Mouse (Mus musculus): Measurements from ENCODE around the gene Dixdc1. TPM values are rescaled to one million over a fixed set of nuclear protein-coding genes. Genes with fewer than 3 reads are reported as not detected.

Dixdc1 gene
- polyA plus RNA-seq, 1 experiment from 2014 or later, result 29.9 TPM

GRCm38 (mm10) chr9:50616161-50616560 is 123.2 kb downstream of the Dixdc1 start:
- H3K4me1 ChIP-seq, result peaks cover 13% of the 10 kb centered on the region
- H3K27me3 ChIP-seq (replicated peaks), result no peaks in the 10 kb centered on the region
- H3K4me2 ChIP-seq (replicated peaks), result peak overlapping the region; percentile 86
- peaks cover 32% of the 10 kb centered on the region for H3K36me3 ChIP-seq
- peak overlapping the region; percentile 95 for H3K9ac ChIP-seq
- no peaks in the 10 kb centered on the region for H3K9me3 ChIP-seq
- no peak for ATAC-seq (ENCODE audit: low FRiP score, low read depth)
- H3K4me3 ChIP-seq, result peak overlapping the region; percentile 99
- H3K27ac ChIP-seq, result no peak overlapping the region
- WGBS, result 38% methylated on average over 11 of the region's 11 CpGs

Other genes starting within 250 kb of the Dixdc1 start
- 0.22 and 0.24 TPM in 2 replicates for gene Plet1, start 245.0 kb downstream of the Dixdc1 start, polyA plus RNA-seq (2016; fragmentation: Nextera tagmentation; extraction: Ambion mirVana)
- 98.8 and 101 TPM in 2 replicates for gene Pts, start 210.8 kb downstream of the Dixdc1 start, polyA plus RNA-seq (2016; fragmentation: Nextera tagmentation; extraction: Ambion mirVana)
- 10.4 and 13.6 TPM in 2 replicates for gene Il18, start 184.7 kb downstream of the Dixdc1 start, polyA plus RNA-seq (2016; fragmentation: Nextera tagmentation; extraction: Ambion mirVana)
- 0.09 and 0.15 TPM in 2 replicates for gene Bco2, start 184.3 kb downstream of the Dixdc1 start, polyA plus RNA-seq (2016; fragmentation: Nextera tagmentation; extraction: Ambion mirVana)
- gene Tex12, start 178.2 kb downstream of the Dixdc1 start, polyA plus RNA-seq (2016; fragmentation: Nextera tagmentation; extraction: Ambion mirVana), result 0.19 and 0.20 TPM in 2 replicates
- 213 and 215 TPM in 2 replicates for gene Sdhd, start 135.7 kb downstream of the Dixdc1 start, polyA plus RNA-seq (2016; fragmentation: Nextera tagmentation; extraction: Ambion mirVana)
- gene Timm8b, start 135.6 kb downstream of the Dixdc1 start, polyA plus RNA-seq (2016; fragmentation: Nextera tagmentation; extraction: Ambion mirVana), result 323 and 352 TPM in 2 replicates
- 5.8 and 8.5 TPM in 2 replicates for gene Pih1d2, start 122.2 kb downstream of the Dixdc1 start, polyA plus RNA-seq (2016; fragmentation: Nextera tagmentation; extraction: Ambion mirVana)
- gene Nkapd1, start 122.1 kb downstream of the Dixdc1 start, polyA plus RNA-seq (2016; fragmentation: Nextera tagmentation; extraction: Ambion mirVana), result 30.2 and 30.4 TPM in 2 replicates
- 46.2 and 56.0 TPM in 2 replicates for gene Dlat, start 79.7 kb downstream of the Dixdc1 start, polyA plus RNA-seq (2016; fragmentation: Nextera tagmentation; extraction: Ambion mirVana)
- 0.95 and 1.5 TPM in 2 replicates for gene 2310030G06Rik, start 7.0 kb upstream of the Dixdc1 start, polyA plus RNA-seq (2016; fragmentation: Nextera tagmentation; extraction: Ambion mirVana)
- 12.8 and 17.5 TPM in 2 replicates for gene Cryab, start 11.8 kb upstream of the Dixdc1 start, polyA plus RNA-seq (2016; fragmentation: Nextera tagmentation; extraction: Ambion mirVana)
- 4.9 and 7.2 TPM in 2 replicates for gene Hspb2, start 12.8 kb upstream of the Dixdc1 start, polyA plus RNA-seq (2016; fragmentation: Nextera tagmentation; extraction: Ambion mirVana)
- gene Fdxacb1, start 28.7 kb upstream of the Dixdc1 start, polyA plus RNA-seq (2016; fragmentation: Nextera tagmentation; extraction: Ambion mirVana), result 10.2 and 12.2 TPM in 2 replicates
- 45.6 and 48.3 TPM in 2 replicates for gene Alg9, start 35.5 kb upstream of the Dixdc1 start, polyA plus RNA-seq (2016; fragmentation: Nextera tagmentation; extraction: Ambion mirVana)
- 39.7 and 44.4 TPM in 2 replicates for gene 1110032A03Rik, start 36.0 kb upstream of the Dixdc1 start, polyA plus RNA-seq (2016; fragmentation: Nextera tagmentation; extraction: Ambion mirVana)
- gene Ppp2r1b, start 105.8 kb upstream of the Dixdc1 start, polyA plus RNA-seq (2016; fragmentation: Nextera tagmentation; extraction: Ambion mirVana), result 85.2 and 86.8 TPM in 2 replicates